Mouse (Mus musculus): ENCODE results near the gene Tbx19. TPM values are rescaled to one million over a fixed set of nuclear protein-coding genes. Genes with fewer than 3 reads are reported as not detected.
A peak's percentile ranks its signal among the peaks of the same experiment; 100 is the strongest.

The Tbx19 gene
- not detected in 2 replicates for total RNA-seq (2021)
- long read RNA-seq, experiment 1 = 0 reads
- long read RNA-seq, experiment 2 = 0 reads

DNA sequence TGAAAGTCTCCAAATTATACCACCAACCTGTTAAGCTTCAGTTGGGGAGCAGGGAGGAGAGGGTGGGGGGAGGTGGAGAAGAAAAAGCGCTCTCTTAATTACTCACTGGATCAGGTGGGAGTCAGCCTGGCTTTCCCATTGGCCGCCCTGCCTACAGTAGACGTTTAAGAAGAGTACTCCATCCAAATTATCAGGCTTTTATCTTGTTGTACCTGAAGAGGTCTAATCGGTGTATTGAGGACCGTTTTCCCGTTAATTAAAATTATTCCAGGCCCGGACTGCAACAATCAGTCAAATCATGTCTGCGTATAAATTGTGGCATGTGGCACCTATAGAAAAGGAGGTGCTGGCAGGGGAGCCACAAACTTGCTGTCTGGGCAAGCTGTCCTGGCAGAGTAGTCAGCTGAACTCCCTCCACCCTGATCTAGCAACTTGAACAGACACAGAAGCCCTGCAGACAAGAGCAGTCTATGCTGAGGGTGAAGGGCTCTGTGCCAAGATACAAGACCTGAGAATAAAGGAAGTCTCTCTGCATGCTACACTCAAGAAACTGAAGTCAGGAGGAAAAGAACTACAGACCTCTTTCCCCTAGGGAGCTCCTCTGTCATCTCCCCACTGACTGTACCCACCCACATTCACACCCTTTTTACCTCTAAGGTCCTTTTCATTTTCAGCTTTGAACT, at the start of gene Tbx19:
Gene Tbx19 (minus strand): TSS at position 51 of the 683 bp plus-strand sequence.
- no peak for DNase-seq

DNA sequence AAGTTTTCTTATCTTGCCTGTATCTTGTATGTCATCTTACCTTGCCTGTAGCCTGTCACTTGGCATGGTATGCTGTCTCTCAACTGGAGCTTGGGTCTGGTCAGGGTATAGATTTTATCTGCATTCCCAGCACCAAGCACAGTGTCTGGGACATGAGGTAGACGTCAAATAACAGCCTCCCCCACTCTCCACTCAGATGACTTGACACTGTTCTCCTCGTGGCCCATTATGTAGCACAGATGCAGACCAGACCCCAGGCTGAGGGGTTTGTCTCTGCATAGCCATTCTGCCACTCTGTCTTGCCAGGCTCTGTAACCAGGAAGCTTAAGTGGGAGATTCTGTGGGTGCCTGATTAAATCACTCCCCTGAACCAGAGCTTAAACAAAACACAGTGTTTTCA, 45.0 kb upstream of the Tbx19 start:
- no peak for DNase-seq

- DNase-seq = no peak
These were observed 43.0 kb upstream of the Tbx19 start for GRCm38 (mm10) chr1:165203488-165204035.

DNA sequence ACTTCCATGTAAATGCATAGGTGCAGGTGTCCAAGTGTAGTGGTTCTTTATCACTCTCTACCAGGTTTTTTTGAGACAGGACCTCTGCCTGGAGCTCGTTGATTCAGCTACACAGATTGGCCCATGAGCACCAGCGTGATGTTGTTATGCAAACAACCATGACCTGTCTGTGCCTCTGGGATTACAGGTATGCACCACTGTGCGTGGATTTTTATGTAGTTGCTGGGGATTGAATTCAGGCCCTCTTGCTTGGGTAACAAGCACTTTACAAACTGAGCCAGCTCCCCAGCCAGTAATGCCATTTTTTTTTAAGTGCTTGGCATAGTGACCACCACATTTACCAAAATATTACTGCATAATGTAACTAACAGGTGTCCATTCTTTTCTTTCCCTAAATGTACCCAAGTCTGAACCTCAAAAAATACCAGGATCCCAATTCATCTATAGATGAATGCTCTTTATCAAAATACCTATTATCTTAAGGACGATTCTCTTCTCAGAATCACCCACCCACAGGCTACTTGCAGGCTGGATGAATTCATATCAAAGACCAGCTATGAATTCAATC, 41.0 kb upstream of the Tbx19 start:
- no peak for DNase-seq

DNA sequence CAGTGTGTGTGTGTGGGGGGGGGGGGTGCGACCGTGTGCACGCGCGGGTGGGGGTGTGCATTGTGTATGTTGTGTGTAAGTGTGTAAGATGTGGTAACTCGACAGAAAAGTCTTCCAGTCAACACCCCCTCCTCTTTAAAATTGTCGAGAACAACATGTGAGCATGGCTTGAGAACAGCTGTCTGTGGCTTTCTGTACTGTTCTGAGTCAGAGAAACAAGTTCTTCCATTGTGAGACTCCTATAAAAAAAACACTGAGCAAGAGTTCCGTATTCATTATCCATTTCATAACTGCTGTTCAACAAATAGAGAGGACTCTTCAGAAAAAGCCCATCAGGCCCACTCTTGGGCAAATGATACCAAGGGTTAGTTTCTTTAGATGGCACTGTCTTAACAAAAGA, 40.2 kb upstream of the Tbx19 start:
- no peak for DNase-seq

- DNase-seq = no peak
These were observed 39.1 kb upstream of the Tbx19 start for GRCm38 (mm10) chr1:165199639-165200038.

DNA sequence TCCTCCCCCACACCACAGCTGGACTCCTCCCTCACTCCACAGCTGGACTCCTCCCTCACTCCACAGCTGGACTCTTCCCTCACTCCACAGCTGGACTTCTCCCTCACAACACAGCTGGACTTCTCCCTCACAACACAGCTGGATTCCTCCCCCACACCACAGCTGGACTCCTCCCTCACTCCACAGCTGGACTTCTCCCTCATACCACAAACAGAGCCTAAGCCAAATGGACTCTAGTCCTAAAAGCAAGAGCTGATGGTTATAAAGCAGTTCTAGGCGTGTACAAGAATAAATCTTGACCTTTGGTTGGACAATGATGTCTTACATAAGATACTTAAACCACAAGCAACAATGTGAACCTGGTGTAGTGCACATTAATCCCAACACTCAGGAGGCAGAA, 38.4 kb upstream of the Tbx19 start:
- no peak for DNase-seq

GRCm38 (mm10) chr1:165197875-165198274, 37.3 kb upstream of the Tbx19 start:
- DNase-seq = no peak

DNA sequence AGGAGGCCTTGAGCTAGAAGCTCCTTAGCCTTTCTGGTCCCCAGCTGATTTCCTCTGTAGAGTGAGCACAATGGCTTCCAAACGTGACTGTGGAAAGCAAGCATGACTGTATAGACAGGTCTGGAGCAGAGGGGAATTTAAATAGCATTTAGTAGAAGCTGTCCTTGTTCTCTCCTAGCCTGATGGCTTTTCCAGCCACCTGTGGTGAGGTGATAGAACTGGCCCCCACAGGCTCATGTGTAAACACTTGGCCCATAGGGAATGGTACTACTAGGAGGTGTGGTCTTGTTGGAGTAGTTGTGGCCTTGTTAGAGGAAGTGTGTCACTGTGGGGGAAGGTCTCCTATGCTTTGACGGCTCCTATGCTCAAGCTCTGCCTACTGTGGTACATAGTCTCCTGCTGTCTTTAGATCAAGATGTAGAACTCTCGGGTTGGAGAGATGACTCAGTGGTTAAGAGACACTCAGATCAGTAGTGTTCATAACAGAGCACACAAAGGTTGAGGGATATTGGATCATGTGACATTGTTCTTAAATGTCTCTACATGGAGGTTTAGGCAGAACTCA, 34.9 kb upstream of the Tbx19 start:
- DNase-seq = no peak

GRCm38 (mm10) chr1:165194662-165195013, 34.1 kb upstream of the Tbx19 start:
- DNase-seq = no peak

GRCm38 (mm10) chr1:165193880-165194661, 33.5 kb upstream of the Tbx19 start, which contains the start of gene Sft2d2:
TSS of gene Sft2d2 (minus strand) at chr1:165194438.
- DNase-seq = peak; percentile 96

- no peak for DNase-seq
These were observed 32.9 kb upstream of the Tbx19 start for GRCm38 (mm10) chr1:165193426-165193825.

- no peak for DNase-seq
These were observed 32.2 kb upstream of the Tbx19 start for GRCm38 (mm10) chr1:165192714-165193264.

DNA sequence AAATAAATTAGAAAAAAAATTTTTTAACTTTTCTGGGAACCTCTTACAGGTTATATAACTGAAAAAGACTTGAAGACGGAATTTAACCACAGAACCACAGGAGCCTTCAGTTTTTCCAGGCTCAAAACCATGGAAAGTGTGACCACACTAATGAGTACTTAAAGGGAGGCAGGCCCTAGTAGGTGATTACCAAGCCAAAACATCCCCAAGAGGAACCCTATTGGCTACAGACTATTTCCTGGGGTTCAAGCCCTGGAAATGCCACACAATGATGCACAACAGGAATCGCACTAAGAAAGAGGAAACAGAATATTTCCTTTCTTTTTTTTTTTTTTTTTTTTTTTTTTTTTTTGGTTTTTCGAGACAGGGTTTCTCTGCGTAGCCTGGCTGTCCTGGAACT, 31.5 kb upstream of the Tbx19 start:
- no peak for DNase-seq

DNA sequence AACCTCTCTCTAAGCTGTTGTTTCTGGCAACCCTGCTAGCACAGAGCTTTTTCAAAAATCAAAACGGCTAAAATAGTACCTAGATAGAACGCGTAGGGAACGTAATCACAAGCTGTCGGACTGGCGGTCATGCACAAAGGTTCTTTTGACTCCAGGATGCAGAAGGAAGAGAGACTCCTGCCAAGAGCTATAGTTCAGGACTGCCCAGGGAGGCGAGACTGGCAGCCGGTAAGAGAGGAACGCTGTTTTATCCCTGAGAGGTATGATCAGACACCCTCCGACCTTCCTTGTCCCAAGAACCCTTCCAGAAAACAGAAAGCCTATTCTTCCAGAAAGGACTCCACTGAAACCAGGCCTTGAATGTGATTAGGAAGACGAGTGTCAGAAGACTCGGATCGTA, 31.0 kb upstream of the Tbx19 start:
- DNase-seq = no peak

GRCm38 (mm10) chr1:165190571-165191273, 30.1 kb upstream of the Tbx19 start:
- no peak for DNase-seq

DNA sequence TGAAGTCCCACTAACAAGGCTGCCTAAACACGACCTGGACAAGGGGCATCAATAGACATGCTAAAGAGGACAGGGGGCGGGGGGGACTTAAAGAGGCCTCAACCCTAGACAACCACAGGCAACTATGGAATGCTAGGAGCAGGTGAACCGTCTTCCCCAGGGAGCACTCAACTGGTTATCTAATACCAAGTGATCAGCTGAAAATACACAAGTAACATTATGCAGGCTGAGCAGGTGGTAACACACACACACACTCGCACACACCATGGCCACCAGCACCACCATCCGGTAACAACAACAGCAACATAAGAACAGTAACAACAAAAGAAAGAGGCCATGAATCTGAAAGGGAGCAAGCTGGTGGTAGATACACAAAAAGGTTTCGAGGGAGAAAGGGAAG, 29.5 kb upstream of the Tbx19 start:
- no peak for DNase-seq

GRCm38 (mm10) chr1:165188806-165189580, 28.4 kb upstream of the Tbx19 start:
- peak; percentile 18 for DNase-seq

- no peak for DNase-seq
These were observed 26.8 kb upstream of the Tbx19 start for GRCm38 (mm10) chr1:165187357-165187756.

DNA sequence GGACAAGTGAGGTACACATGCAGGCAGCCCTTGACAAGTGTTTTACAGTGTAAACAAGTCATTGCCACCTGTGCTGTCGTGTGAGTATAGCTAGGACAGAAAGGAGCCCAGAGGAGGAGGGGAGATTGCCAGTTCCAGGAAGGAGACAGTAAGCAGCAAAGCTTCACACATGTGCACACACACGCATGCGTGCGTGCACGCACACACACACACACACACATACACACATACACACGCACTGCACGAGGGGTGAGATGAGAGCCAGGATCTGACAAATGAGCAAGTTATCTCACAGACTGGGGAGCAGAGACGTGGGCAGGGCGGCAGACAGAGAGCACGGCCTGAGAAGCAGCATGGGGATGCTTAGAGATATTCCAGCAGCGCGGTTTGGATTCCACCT, 25.9 kb upstream of the Tbx19 start:
- no peak for DNase-seq

- DNase-seq = peak; percentile 20
These were observed 24.5 kb upstream of the Tbx19 start for GRCm38 (mm10) chr1:165185116-165185515.
